Mouse (Mus musculus) layer of hippocampus, postnatal 10 days (tissue): ENCODE data around the gene Paxx. TPM values are rescaled to one million over a fixed set of nuclear protein-coding genes. Genes with fewer than 3 reads are reported as not detected.

Experiments
- DNase-seq, 2 experiments: peaks; one replicate each; pipeline ENCODE4 v3.0.0; 2021; ENCODE audit warnings: low spot score in 2 of 2
- total RNA-seq, 2 experiments: library from RNA; stranded (reverse); gene quantifications; 2 replicates each; pipeline ENCODE4 v1.2.3; 2021

The Paxx gene
- total RNA-seq, 2 experiments from 2014 or later = 56.1 to 68.6 TPM

GRCm38 (mm10) chr2:25452951-25453350 lies 7.9 kb downstream of the Paxx start:
- DNase-seq = no peak

GRCm38 (mm10) chr2:25450853-25451647 lies 9.8 kb downstream of the Paxx start:
- DNase-seq = no peak

- DNase-seq = no peak
Observed at GRCm38 (mm10) chr2:25442682-25443081, 18.2 kb downstream of the Paxx start.

GRCm38 (mm10) chr2:25441067-25441466 lies 19.8 kb downstream of the Paxx start:
- DNase-seq = no peak

GRCm38 (mm10) chr2:25436286-25436820 lies 24.5 kb downstream of the Paxx start:
- no peak for DNase-seq

- DNase-seq = no peak
Observed at GRCm38 (mm10) chr2:25434292-25434691, 26.6 kb downstream of the Paxx start.

- DNase-seq = no peak
Observed at GRCm38 (mm10) chr2:25433101-25433500, 27.8 kb downstream of the Paxx start.

GRCm38 (mm10) chr2:25432326-25433098 lies 28.4 kb downstream of the Paxx start:
- no peak for DNase-seq

GRCm38 (mm10) chr2:25431308-25431855 lies 29.5 kb downstream of the Paxx start:
- no peak for DNase-seq

GRCm38 (mm10) chr2:25430395-25431233 lies 30.3 kb downstream of the Paxx start:
- no peak for DNase-seq

GRCm38 (mm10) chr2:25429435-25430180 lies 31.3 kb downstream of the Paxx start:
- DNase-seq = peak in 1 of 2 experiments; percentile 54

- DNase-seq = peak; percentile 94 to 98
Observed at GRCm38 (mm10) chr2:25428442-25429236, 32.3 kb downstream of the Paxx start, which contains the start of gene Abca2. TSS of gene Abca2 (plus strand) at chr2:25428703.

GRCm38 (mm10) chr2:25427256-25427655 lies 33.6 kb downstream of the Paxx start:
- DNase-seq = no peak

GRCm38 (mm10) chr2:25426721-25427191 lies 34.1 kb downstream of the Paxx start:
- peak; percentile 76 to 84 for DNase-seq

- DNase-seq = no peak
Observed at GRCm38 (mm10) chr2:25425481-25425880, 35.4 kb downstream of the Paxx start.

GRCm38 (mm10) chr2:25423626-25424025 lies 37.3 kb downstream of the Paxx start:
- DNase-seq = no peak

GRCm38 (mm10) chr2:25422587-25423410 lies 38.1 kb downstream of the Paxx start, which contains the start of gene Fut7:
TSS of gene Fut7 (plus strand) at chr2:25423267.
- no peak for DNase-seq

- DNase-seq = peak; percentile 49 to 67
Observed at GRCm38 (mm10) chr2:25421896-25422295, 39.0 kb downstream of the Paxx start.
